Mouse (Mus musculus): ENCODE measurements around the gene Fbln5. TPM values are rescaled to one million over a fixed set of nuclear protein-coding genes. Genes with fewer than 3 reads are reported as not detected.

Fbln5 gene
- polyA plus RNA-seq, 1 experiment from 2014 or later = 15.1 TPM

DNA sequence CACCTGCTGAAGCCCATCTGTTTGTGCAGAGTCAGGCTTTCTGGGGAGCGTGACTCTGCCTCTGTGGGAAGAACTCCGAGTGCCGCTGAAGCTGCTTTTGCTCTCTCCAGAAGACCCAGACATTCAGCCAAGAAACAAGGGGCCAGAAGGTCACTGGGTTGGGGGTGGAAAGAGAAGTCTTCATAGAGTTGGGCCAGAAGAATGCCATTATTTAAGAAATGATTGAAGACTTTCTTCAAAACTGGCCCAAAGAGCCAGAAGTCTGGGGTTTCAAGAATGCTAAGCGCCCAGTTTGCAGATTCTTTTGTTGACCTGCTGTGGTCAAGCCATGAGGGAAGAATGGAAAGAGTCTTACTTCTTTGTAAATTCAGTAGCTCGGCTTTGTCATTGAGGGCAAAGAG is 25.6 kb downstream of the Fbln5 start:
- DNase-seq (ENCODE audit: low spot score) = no peak
- 65% methylated on average over 5 of the region's 5 CpGs for WGBS
- ATAC-seq (ENCODE audit: low FRiP score) = no peak
- Histone ChIP-seq H3K27ac (no peak overlapping the region), H3K27me3 (ENCODE audit: control insufficient read depth, insufficient read depth, low read length) (no peaks in the 10 kb centered on the region), H3K4me1 (replicated peaks; ENCODE audit: control insufficient read depth, insufficient read depth, low read length) (no peaks in the 10 kb centered on the region), H3K4me2 (replicated peaks) (no peak overlapping the region), H3K4me3 (replicated peaks; ENCODE audit: low read length) (no peak overlapping the region), H3K9me3 (ENCODE audit: control insufficient read depth, low read length) (no peaks in the 10 kb centered on the region), H3K9ac (no peak overlapping the region), H3K36me3 (replicated peaks; ENCODE audit: control insufficient read depth, insufficient read depth) (no peaks in the 10 kb centered on the region)

- 89% methylated on average over 4 of the region's 4 CpGs for whole genome bisulfite sequencing
- H3K4me1 ChIP-seq (replicated peaks; ENCODE audit: control insufficient read depth, insufficient read depth, low read length) = no peaks in the 10 kb centered on the region
- H3K9ac ChIP-seq = no peak overlapping the region
- no peak overlapping the region for H3K4me3 ChIP-seq (replicated peaks; ENCODE audit: low read length)
- DNase-seq (ENCODE audit: low spot score) = no peak
- no peak overlapping the region for H3K27ac ChIP-seq
- no peak overlapping the region for H3K4me2 ChIP-seq (replicated peaks)
- H3K27me3 ChIP-seq (ENCODE audit: control insufficient read depth, insufficient read depth, low read length) = no peaks in the 10 kb centered on the region
- H3K9me3 ChIP-seq (ENCODE audit: control insufficient read depth, low read length) = no peaks in the 10 kb centered on the region
- no peak for ATAC-seq (ENCODE audit: low FRiP score)
- no peaks in the 10 kb centered on the region for H3K36me3 ChIP-seq (replicated peaks; ENCODE audit: control insufficient read depth, insufficient read depth)
Measured at GRCm38 (mm10) chr12:101792684-101793083, 26.2 kb downstream of the Fbln5 start.

- no peaks in the 10 kb centered on the region for H3K27me3 ChIP-seq (ENCODE audit: control insufficient read depth, insufficient read depth, low read length)
- no peak overlapping the region for H3K27ac ChIP-seq
- H3K4me2 ChIP-seq (replicated peaks) = no peak overlapping the region
- WGBS = 97% methylated on average over 3 of the region's 3 CpGs
- H3K4me3 ChIP-seq (replicated peaks; ENCODE audit: low read length) = no peak overlapping the region
- no peak overlapping the region for H3K9ac ChIP-seq
- no peaks in the 10 kb centered on the region for H3K4me1 ChIP-seq (replicated peaks; ENCODE audit: control insufficient read depth, insufficient read depth, low read length)
- H3K36me3 ChIP-seq (replicated peaks; ENCODE audit: control insufficient read depth, insufficient read depth) = no peaks in the 10 kb centered on the region
- DNase-seq (ENCODE audit: low spot score) (no peak), ATAC-seq (ENCODE audit: low FRiP score) (no peak)
- H3K9me3 ChIP-seq (ENCODE audit: control insufficient read depth, low read length) = no peaks in the 10 kb centered on the region
Measured at GRCm38 (mm10) chr12:101789767-101790166, 29.1 kb downstream of the Fbln5 start.

GRCm38 (mm10) chr12:101789250-101789649 is 29.6 kb downstream of the Fbln5 start:
- Histone ChIP-seq H3K9ac (no peak overlapping the region), H3K4me3 (replicated peaks; ENCODE audit: low read length) (no peak overlapping the region), H3K4me1 (replicated peaks; ENCODE audit: control insufficient read depth, insufficient read depth, low read length) (no peaks in the 10 kb centered on the region), H3K9me3 (ENCODE audit: control insufficient read depth, low read length) (no peaks in the 10 kb centered on the region), H3K4me2 (replicated peaks) (no peak overlapping the region), H3K27me3 (ENCODE audit: control insufficient read depth, insufficient read depth, low read length) (no peaks in the 10 kb centered on the region), H3K36me3 (replicated peaks; ENCODE audit: control insufficient read depth, insufficient read depth) (no peaks in the 10 kb centered on the region), H3K27ac (no peak overlapping the region)
- WGBS = 84% methylated on average over 3 of the region's 3 CpGs
- no peak for ATAC-seq (ENCODE audit: low FRiP score)
- no peak for DNase-seq (ENCODE audit: low spot score)

DNA sequence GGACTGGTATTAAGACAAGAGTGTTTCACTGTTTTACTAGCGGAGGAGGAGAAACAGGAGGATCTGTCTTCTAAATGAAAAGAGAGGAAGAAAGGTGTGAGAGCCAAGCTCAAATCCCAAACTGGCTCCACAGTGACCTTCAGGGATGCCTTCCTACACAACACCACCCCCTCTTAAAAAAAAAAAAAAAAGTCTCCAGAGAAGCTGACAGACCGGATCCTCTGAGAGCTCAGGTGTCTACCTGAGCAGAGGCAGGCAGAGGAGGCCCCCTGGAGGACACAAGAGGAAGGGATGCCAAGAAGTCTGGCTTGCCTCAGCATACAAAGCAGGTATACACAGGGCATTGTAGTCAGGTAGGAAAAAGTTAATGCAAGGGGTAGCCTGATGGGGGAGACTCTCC is 36.1 kb downstream of the Fbln5 start:
- no peaks in the 10 kb centered on the region for H3K4me1 ChIP-seq (replicated peaks; ENCODE audit: control insufficient read depth, insufficient read depth, low read length)
- H3K36me3 ChIP-seq (replicated peaks; ENCODE audit: control insufficient read depth, insufficient read depth) = no peaks in the 10 kb centered on the region
- no peak overlapping the region for H3K9ac ChIP-seq
- H3K9me3 ChIP-seq (ENCODE audit: control insufficient read depth, low read length) = no peaks in the 10 kb centered on the region
- 73% methylated on average over 2 of the region's 2 CpGs for WGBS
- H3K27me3 ChIP-seq (ENCODE audit: control insufficient read depth, insufficient read depth, low read length) = no peaks in the 10 kb centered on the region
- no peak for ATAC-seq (ENCODE audit: low FRiP score)
- no peak overlapping the region for H3K27ac ChIP-seq
- no peak overlapping the region for H3K4me3 ChIP-seq (replicated peaks; ENCODE audit: low read length)
- no peak for DNase-seq (ENCODE audit: low spot score)
- no peak overlapping the region for H3K4me2 ChIP-seq (replicated peaks)

DNA sequence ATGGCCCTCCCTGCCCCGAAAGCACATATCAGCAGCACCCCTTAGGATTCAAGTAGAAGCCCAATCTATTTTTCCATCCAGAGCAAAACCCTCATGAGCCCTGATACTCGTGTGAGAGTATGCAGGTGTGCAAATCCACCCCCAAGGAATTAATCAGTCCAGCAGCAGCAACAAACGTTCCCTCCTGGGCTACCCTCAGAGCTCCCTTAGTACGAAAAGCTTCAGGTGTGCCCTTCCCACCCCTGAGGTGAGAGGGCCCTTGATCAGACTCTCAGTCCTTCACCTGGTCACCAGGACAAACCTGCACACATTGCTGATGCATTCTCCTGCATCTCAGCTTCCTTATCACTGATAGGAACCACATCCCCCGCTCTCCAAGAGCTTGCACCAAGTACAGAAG is 37.9 kb downstream of the Fbln5 start:
- ATAC-seq (ENCODE audit: low FRiP score) (no peak), DNase-seq (ENCODE audit: low spot score) (no peak)
- Histone ChIP-seq H3K4me3 (replicated peaks; ENCODE audit: low read length) (no peak overlapping the region), H3K27ac (no peak overlapping the region), H3K27me3 (ENCODE audit: control insufficient read depth, insufficient read depth, low read length) (no peaks in the 10 kb centered on the region), H3K36me3 (replicated peaks; ENCODE audit: control insufficient read depth, insufficient read depth) (no peaks in the 10 kb centered on the region), H3K9me3 (ENCODE audit: control insufficient read depth, low read length) (no peaks in the 10 kb centered on the region), H3K9ac (no peak overlapping the region), H3K4me1 (replicated peaks; ENCODE audit: control insufficient read depth, insufficient read depth, low read length) (no peaks in the 10 kb centered on the region), H3K4me2 (replicated peaks) (no peak overlapping the region)
- WGBS = 82% methylated on average over 5 of the region's 5 CpGs

DNA sequence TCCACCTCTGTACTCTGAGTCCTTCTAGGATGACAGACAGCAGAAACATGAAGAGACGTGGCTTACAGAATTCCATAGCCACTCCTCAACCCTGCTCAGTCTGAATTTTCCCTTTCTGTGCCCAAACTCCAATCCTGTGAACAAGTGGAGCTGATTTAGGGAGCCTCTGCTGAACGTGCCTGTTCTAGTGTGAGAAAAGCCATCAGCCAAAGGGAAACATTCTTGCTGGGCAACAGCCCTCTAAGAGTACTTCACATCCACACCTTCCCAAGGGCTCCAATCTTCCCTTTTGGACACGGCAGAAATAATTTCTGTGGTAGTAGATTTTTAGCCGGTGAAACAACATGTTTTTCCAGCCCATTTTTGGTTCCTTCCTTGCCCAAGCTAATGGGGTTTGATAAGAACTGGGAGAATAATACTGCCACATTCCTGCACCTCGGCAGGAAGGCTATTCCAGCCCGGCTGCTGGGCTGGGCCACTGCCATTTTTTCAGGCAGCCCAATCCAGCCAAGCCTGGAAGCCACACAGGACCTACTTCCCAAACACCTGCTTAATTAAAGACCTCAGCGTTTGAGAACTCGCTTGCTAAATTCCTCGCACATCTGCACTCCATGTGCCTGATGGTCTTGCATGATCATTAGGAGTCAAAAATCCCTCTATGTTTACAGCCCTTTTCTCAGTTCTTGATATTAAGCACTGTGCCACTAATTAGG is 41.1 kb downstream of the Fbln5 start:
- H3K4me1 ChIP-seq (replicated peaks; ENCODE audit: control insufficient read depth, insufficient read depth, low read length) = no peaks in the 10 kb centered on the region
- no peak for ATAC-seq (ENCODE audit: low FRiP score)
- WGBS = 76% methylated on average over 9 of the region's 9 CpGs
- no peak overlapping the region for H3K4me2 ChIP-seq (replicated peaks)
- H3K9ac ChIP-seq = no peak overlapping the region
- no peaks in the 10 kb centered on the region for H3K36me3 ChIP-seq (replicated peaks; ENCODE audit: control insufficient read depth, insufficient read depth)
- H3K9me3 ChIP-seq (ENCODE audit: control insufficient read depth, low read length) = no peaks in the 10 kb centered on the region
- no peak overlapping the region for H3K4me3 ChIP-seq (replicated peaks; ENCODE audit: low read length)
- no peaks in the 10 kb centered on the region for H3K27me3 ChIP-seq (ENCODE audit: control insufficient read depth, insufficient read depth, low read length)
- H3K27ac ChIP-seq = no peak overlapping the region
- DNase-seq (ENCODE audit: low spot score) = no peak

DNA sequence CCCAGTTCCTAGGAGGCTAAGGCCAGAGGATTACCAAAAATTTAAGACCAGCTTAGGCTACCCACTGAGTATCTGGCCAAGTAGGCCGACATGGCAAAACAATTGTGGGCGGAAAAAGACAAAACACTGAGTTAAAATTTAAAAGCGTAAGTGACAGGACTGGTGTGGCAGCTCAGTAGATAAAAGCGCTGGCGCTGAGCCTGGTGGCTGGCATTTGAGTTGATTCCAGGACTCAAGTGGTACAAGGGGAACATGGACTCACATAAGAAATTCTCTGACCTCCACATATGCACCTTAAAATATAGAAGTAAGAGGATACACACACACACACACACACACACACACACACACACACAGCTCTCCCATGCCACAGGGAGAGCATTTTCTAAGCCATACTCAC is 42.5 kb downstream of the Fbln5 start:
- no peak for ATAC-seq (ENCODE audit: low FRiP score)
- no peaks in the 10 kb centered on the region for H3K4me1 ChIP-seq (replicated peaks; ENCODE audit: control insufficient read depth, insufficient read depth, low read length)
- no peak for DNase-seq (ENCODE audit: low spot score)
- H3K9ac ChIP-seq = no peak overlapping the region
- 65% methylated on average over 5 of the region's 5 CpGs for WGBS
- no peaks in the 10 kb centered on the region for H3K27me3 ChIP-seq (ENCODE audit: control insufficient read depth, insufficient read depth, low read length)
- no peaks in the 10 kb centered on the region for H3K36me3 ChIP-seq (replicated peaks; ENCODE audit: control insufficient read depth, insufficient read depth)
- no peak overlapping the region for H3K4me2 ChIP-seq (replicated peaks)
- no peaks in the 10 kb centered on the region for H3K9me3 ChIP-seq (ENCODE audit: control insufficient read depth, low read length)
- H3K27ac ChIP-seq = no peak overlapping the region
- H3K4me3 ChIP-seq (replicated peaks; ENCODE audit: low read length) = no peak overlapping the region

GRCm38 (mm10) chr12:101774116-101774515 is 44.7 kb downstream of the Fbln5 start:
- Histone ChIP-seq H3K27me3 (ENCODE audit: control insufficient read depth, insufficient read depth, low read length) (no peaks in the 10 kb centered on the region), H3K9me3 (ENCODE audit: control insufficient read depth, low read length) (no peaks in the 10 kb centered on the region), H3K4me3 (replicated peaks; ENCODE audit: low read length) (no peak overlapping the region), H3K36me3 (replicated peaks; ENCODE audit: control insufficient read depth, insufficient read depth) (no peaks in the 10 kb centered on the region), H3K4me2 (replicated peaks) (no peak overlapping the region), H3K9ac (no peak overlapping the region), H3K4me1 (replicated peaks; ENCODE audit: control insufficient read depth, insufficient read depth, low read length) (no peaks in the 10 kb centered on the region), H3K27ac (no peak overlapping the region)
- WGBS = 71% methylated on average over 4 of the region's 4 CpGs
- ATAC-seq (ENCODE audit: low FRiP score) (no peak), DNase-seq (ENCODE audit: low spot score) (no peak)

DNA sequence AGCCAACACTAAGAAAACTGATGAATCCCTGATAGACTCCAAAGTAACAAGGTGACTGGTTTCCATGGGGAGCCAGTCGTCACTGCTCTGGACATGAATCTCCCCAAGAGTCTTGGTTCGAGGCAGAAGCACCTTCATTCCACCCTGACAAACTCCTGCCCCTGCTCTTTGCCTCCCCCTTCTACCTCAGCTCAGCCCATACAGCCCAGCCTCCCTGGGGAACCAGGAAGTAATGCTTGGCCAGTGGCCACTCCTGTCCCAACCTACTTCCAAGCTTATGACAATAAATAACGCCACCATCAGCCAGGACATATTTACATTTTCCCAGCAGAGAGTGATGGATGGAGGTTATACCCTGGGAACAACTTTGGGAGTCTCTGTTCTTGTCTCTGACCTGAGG is 45.9 kb downstream of the Fbln5 start:
- DNase-seq (ENCODE audit: low spot score) = no peak
- H3K4me3 ChIP-seq (replicated peaks; ENCODE audit: low read length) = no peak overlapping the region
- no peak overlapping the region for H3K4me2 ChIP-seq (replicated peaks)
- H3K9ac ChIP-seq = no peak overlapping the region
- no peak overlapping the region for H3K27ac ChIP-seq
- H3K4me1 ChIP-seq (replicated peaks; ENCODE audit: control insufficient read depth, insufficient read depth, low read length) = no peaks in the 10 kb centered on the region
- 73% methylated on average over 3 of the region's 3 CpGs for WGBS
- H3K36me3 ChIP-seq (replicated peaks; ENCODE audit: control insufficient read depth, insufficient read depth) = no peaks in the 10 kb centered on the region
- H3K9me3 ChIP-seq (ENCODE audit: control insufficient read depth, low read length) = no peaks in the 10 kb centered on the region
- H3K27me3 ChIP-seq (ENCODE audit: control insufficient read depth, insufficient read depth, low read length) = no peaks in the 10 kb centered on the region
- no peak for ATAC-seq (ENCODE audit: low FRiP score)

Data from hindbrain, embryonic 14.5 days (tissue).